Mouse (Mus musculus): ENCODE results near the gene Chst11.

The Chst11 gene

GRCm38 (mm10) chr10:82984950-82985699, at the start of gene Chst11:
TSS of gene Chst11 (plus strand) at chr10:82985498.
- DNase-seq (ENCODE audit: low spot score in 2 of 2): peak; percentile 73 to 79

- no peak for DNase-seq (ENCODE audit: low spot score in 2 of 2)
Measured at GRCm38 (mm10) chr10:82935774-82936173, 49.5 kb upstream of the Chst11 start.

- no peak for DNase-seq (ENCODE audit: low spot score in 2 of 2)
Measured at GRCm38 (mm10) chr10:82953415-82953814, 31.9 kb upstream of the Chst11 start.

- DNase-seq (ENCODE audit: low spot score in 2 of 2): no peak
Measured at GRCm38 (mm10) chr10:82955117-82955516, 30.2 kb upstream of the Chst11 start.

GRCm38 (mm10) chr10:82958218-82958761, 27.0 kb upstream of the Chst11 start:
- no peak for DNase-seq (ENCODE audit: low spot score in 2 of 2)

GRCm38 (mm10) chr10:82959316-82959715, 26.0 kb upstream of the Chst11 start:
- DNase-seq (ENCODE audit: low spot score in 2 of 2): no peak

GRCm38 (mm10) chr10:82961302-82961701, 24.0 kb upstream of the Chst11 start:
- no peak for DNase-seq (ENCODE audit: low spot score in 2 of 2)

GRCm38 (mm10) chr10:82962018-82962417, 23.3 kb upstream of the Chst11 start:
- DNase-seq (ENCODE audit: low spot score in 2 of 2): no peak

- DNase-seq (ENCODE audit: low spot score in 2 of 2): no peak
Measured at GRCm38 (mm10) chr10:82962472-82963020, 22.8 kb upstream of the Chst11 start.

GRCm38 (mm10) chr10:82964491-82964890, 20.8 kb upstream of the Chst11 start:
- no peak for DNase-seq (ENCODE audit: low spot score in 2 of 2)

GRCm38 (mm10) chr10:82966672-82967071, 18.6 kb upstream of the Chst11 start:
- DNase-seq (ENCODE audit: low spot score in 2 of 2): no peak

GRCm38 (mm10) chr10:82969612-82970011, 15.7 kb upstream of the Chst11 start:
- no peak for DNase-seq (ENCODE audit: low spot score in 2 of 2)

GRCm38 (mm10) chr10:82971549-82971948, 13.7 kb upstream of the Chst11 start:
- no peak for DNase-seq (ENCODE audit: low spot score in 2 of 2)

GRCm38 (mm10) chr10:82974201-82974600, 11.1 kb upstream of the Chst11 start:
- DNase-seq (ENCODE audit: low spot score in 2 of 2): no peak

GRCm38 (mm10) chr10:82974627-82975177, 10.6 kb upstream of the Chst11 start:
- DNase-seq (ENCODE audit: low spot score in 2 of 2): no peak

GRCm38 (mm10) chr10:82975806-82976205, 9.5 kb upstream of the Chst11 start:
- no peak for DNase-seq (ENCODE audit: low spot score in 2 of 2)

GRCm38 (mm10) chr10:82982286-82982685, 3.0 kb upstream of the Chst11 start:
- DNase-seq (ENCODE audit: low spot score in 2 of 2): no peak

GRCm38 (mm10) chr10:82985700-82986131, 418 bp downstream of the Chst11 start:
- DNase-seq (ENCODE audit: low spot score in 2 of 2): peak; percentile 66 to 82

GRCm38 (mm10) chr10:82986251-82986992, 1.1 kb downstream of the Chst11 start:
- no peak for DNase-seq (ENCODE audit: low spot score in 2 of 2)

GRCm38 (mm10) chr10:82986993-82987349, 1.7 kb downstream of the Chst11 start:
- no peak for DNase-seq (ENCODE audit: low spot score in 2 of 2)

GRCm38 (mm10) chr10:82987394-82987793, 2.1 kb downstream of the Chst11 start:
- no peak for DNase-seq (ENCODE audit: low spot score in 2 of 2)

- no peak for DNase-seq (ENCODE audit: low spot score in 2 of 2)
Measured at GRCm38 (mm10) chr10:82989418-82990025, 4.2 kb downstream of the Chst11 start.

Data from right cerebral cortex, adult 2 months (tissue).